ENCODE assay signal across 7 mouse cellular contexts in genomic region chr14:27187025-27187424, GRCm38 (mm10).
A peak's percentile ranks its signal among the peaks of the same experiment; 100 is the strongest.
DNase-seq lines count a peak whose midpoint lies in the region; ATAC-seq lines count a peak whose summit lies in the region.

No protein-coding gene starts in this region.

- H3K9ac ChIP-seq in limb, embryonic 13.5 days = no peak overlapping the region

- H3K27me3 ChIP-seq in limb, embryonic 13.5 days = no peaks in the 10 kb centered on the region

- no peak overlapping the region for H3K27ac ChIP-seq in limb, embryonic 13.5 days

- no peaks in the 10 kb centered on the region for H3K36me3 ChIP-seq in limb, embryonic 13.5 days

- no peaks in the 10 kb centered on the region for H3K9me3 ChIP-seq in limb, embryonic 13.5 days

- H3K4me2 ChIP-seq in limb, embryonic 13.5 days (replicated peaks) = no peak overlapping the region

- peaks cover 20% of the 10 kb centered on the region for H3K4me1 ChIP-seq in limb, embryonic 13.5 days

- H3K4me3 ChIP-seq in limb, embryonic 13.5 days = no peak overlapping the region

- 4% methylated on average over 4 of the region's 4 CpGs for WGBS in limb, embryonic 13.5 days

- DNase-seq in adipocyte (ENCODE audit: low spot score) = peak; percentile 78
- DNase-seq in gastrocnemius, postnatal 36 days = peak; percentile 68 to 76
- DNase-seq in kidney, adult 9 months = peak; percentile 87
- DNase-seq in monocyte, adult 2 months (ENCODE audit: low read depth in 1 of 2, low spot score in 2 of 2) = peak; percentile 19 to 67
- peak; percentile 52 to 68 for DNase-seq in spleen, postnatal 14 days (ENCODE audit: low spot score in 2 of 2)

- intact Hi-C loops in gastrocnemius, postnatal 36 days (cut with DNase I) = loop anchor here (5.0 kb wide), 1 partner anchor 150 kb away; no protein-coding TSS in a partner anchor

- peak; percentile 89 for ATAC-seq in common myeloid progenitor, adult 5-6 weeks (replicated peaks; ENCODE audit: low read depth, poor library complexity, severe bottlenecking)
- peak; percentile 58; the same call in 1 of the 2 replicates for ATAC-seq in limb, embryonic 13.5 days (ENCODE audit: low FRiP score, low read depth)
